Mouse (Mus musculus): ENCODE measurements at regions not wholly inside any gene's neighbourhood (a gene's known extent, or its start where the extent isn't known, plus 50 kb on each side); places are given as distances from the start of the nearest gene placed in this dataset.
A peak's percentile ranks its signal among the peaks of the same experiment; 100 is the strongest.

DNA sequence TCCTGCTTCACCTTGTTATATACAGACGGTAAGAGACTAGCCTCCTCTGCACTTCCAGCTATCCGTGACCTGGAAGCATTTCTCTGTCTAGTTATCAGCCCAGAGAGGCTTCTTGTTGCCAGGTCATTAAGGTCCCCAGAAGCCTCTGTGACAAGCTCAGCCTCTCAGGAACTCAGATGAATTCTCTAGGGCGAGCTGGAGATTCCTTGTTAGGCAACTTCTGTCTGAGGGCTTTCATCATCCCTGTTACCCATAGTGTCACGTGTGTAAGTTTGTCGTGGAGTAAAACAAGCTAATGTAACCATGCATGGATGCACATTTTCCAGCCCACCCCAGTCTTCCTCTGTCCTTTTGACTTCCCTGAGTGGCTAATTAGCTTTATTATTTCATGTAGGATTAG lies 126.3 kb upstream of the Ednra start:
- no peak for DNase-seq (ENCODE audit: low spot score)

DNA sequence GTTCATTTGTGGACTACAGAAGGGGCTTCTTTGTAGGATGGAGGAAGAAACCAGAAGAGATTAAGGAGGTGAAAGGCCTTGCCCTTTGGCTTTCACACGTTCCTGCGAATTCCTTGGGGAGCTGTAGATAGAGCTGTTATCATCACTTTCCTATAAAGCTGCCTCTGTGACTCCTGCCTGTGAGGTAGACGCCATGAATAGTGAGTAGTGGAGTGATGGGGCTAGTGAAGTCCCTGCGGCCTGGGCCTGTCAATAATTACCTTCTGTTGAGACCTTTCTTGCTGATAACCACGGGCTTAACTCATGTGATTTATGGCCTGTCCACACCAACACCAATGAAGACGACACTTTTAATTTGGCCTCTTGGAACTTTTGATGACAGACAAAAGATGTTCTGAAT lies 146.0 kb upstream of the Ednra start:
- DNase-seq (ENCODE audit: low spot score) = no peak

DNA sequence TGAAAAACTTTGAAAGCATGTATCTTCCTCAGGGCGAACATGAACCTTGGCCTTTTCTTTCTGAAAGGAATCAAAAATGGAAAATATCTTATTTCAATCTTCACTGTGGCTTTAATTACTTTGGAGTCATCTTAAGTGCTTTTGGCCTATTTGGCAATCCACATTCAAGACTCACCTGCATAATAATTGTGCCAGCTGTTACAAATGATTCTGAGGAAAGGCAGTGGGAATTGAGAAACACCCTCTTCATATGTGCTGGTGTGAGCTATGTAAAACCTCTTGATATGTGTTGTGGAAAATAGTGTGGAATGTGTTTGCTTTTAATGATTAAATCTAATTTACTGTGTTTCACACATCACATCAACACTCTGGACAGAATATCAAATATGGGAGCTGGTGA lies 148.5 kb upstream of the Ednra start:
- no peak for DNase-seq (ENCODE audit: low spot score)

DNA sequence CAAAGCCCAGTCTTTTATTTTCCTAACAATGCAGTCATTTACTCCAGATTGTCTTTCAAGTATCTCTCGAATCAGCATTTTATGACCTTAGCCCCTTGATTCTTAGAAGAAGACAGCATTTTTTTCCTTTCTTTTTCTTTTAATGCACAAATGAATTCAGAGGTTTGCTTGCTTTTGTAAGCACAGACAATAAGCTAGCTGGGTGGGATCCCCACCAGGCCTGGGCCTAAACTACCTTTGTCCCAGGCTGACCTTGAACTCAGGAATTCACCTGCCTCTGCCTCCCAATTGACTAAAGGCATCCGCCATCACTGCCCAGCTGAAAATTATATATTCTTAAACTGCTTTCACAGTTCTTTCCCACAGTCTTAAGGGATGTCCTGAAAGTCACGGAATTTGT lies 195.5 kb upstream of the Ednra start:
- DNase-seq (ENCODE audit: low spot score) = no peak

DNA sequence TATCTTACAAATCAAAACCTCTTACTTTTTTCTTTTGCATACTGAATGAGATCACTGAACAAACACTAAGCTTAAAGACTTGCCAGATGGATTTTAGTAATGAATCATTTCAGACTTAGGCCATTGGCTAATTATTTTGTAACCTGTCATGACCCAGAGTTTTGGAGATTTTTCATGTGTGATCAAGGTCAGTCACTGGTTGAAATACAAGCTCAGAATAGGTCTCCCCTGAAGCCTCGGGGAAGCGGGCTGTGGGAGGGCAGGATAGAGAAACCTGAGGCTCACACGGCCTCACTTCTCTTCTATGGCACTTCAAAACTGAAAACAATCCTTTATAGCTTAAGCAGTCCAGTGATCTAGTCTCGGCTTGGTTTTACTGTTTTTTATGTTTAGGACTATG lies 197.6 kb upstream of the Ednra start:
- no peak for DNase-seq (ENCODE audit: low spot score)

DNA sequence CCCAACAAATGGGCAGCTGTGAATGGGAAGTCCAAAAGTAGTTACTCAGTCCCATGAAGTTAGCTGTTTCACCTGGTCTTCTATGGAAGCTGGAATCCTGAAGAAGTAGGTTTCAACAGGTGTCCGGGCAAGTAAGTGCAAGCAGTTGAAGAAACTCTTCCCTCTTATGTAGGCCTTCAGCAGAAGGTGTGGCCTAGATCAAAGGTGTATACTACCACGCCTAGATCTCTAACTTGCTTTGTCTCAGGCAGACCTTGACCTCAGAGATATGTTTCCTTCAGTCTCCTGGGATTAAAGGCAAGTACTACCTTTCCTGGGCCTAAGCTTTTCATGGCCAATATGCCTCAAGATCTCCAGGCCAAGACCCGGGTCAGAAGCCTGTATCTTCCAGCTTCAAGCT lies 223.4 kb upstream of the Ednra start:
- no peak for DNase-seq (ENCODE audit: low spot score)

DNA sequence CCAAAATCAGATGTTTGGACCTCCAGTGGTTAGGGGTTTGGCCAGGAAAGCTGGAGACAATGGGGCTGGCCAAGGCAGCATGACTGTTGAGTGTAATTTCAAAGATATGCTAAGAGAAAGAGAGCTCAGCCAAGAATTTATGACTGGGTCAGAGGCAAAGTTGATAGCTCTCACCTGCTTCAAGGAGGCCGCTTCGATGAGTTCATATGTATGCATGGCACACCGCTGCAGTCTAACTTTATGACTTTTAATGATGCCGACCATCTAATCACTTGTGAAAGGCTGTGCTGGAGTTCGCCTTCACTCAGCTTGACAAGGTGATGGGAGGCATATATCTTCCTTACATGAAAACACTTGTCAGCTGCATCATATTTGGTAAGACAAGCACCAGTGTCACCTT lies 225.4 kb upstream of the Ednra start:
- no peak for DNase-seq (ENCODE audit: low spot score)

DNA sequence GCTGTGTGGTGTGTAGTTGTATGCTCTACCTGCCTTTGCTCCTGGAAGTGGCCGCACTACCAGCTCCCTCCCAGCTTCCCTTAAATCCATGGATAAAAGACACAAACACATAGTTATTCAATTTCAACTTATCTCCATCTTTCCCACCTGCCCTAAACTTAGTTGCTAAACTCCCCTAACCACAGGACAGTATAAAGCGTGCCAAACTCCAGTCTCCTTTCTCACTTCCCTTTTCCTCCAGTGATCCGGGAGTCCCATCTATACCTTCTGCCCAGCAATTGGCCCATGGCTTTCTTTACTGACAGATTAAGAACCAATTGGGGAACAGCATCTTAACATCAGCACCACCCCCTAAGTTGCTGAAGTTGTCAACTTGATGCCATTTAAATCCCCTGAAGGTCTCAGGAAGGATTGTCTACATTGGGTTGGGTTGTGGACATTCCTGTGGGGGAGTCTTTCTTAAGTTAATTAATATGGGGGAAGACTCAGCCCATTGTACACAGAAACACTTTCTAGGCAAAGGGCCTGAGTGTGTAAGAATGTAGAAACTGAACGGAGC lies 234.6 kb upstream of the Ednra start:
- no peak for DNase-seq (ENCODE audit: low spot score)

DNA sequence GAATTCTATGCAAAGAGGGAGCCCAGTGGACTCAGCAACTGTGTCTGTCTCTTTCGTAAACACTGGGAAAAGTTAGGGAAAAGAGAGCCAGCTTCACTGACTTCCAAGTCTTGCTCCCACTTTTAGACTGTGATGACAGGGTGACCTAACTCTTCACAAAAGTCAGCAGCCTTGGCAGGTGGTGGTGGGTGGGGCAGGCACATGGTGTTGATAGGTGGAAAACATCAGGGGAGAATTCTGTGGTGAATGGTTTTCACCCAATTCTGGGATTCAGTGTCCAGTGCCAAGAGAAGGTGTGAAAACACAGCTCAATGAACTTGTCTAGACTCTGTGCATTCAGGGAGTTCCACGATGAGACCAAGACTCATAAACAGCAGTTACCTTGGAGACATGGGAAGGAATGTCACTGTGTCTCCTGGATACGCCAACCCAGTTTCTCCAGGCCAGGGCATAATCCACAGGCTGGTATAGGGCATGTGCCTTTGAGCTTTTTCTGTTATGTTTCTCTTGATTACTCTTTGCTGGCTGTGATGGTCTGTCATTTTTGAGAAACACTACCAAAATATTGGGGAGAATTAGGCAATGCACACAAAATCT lies 238.9 kb upstream of the Ednra start:
- DNase-seq (ENCODE audit: low spot score) = no peak

DNA sequence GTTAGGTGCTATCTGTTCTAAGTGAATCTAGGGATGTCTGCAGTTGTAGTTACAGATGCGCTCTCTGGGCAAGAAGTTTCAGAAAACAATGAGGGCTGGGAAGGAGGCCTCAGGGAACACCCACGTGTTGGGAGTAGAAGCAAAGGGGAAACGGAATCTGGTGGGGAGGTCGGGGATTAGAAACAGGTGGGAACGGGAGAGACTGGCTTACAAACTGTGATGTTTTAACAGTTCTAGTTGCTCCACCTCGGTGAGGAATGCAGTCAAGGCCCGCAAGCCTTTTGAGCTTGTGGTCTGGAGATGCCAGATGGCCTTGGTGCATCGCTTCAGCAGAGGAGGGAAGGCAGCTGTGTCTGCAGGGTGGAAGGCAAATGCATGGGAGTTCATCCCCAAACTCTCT lies 242.7 kb upstream of the Ttc29 start:
- DNase-seq (ENCODE audit: low spot score) = no peak

DNA sequence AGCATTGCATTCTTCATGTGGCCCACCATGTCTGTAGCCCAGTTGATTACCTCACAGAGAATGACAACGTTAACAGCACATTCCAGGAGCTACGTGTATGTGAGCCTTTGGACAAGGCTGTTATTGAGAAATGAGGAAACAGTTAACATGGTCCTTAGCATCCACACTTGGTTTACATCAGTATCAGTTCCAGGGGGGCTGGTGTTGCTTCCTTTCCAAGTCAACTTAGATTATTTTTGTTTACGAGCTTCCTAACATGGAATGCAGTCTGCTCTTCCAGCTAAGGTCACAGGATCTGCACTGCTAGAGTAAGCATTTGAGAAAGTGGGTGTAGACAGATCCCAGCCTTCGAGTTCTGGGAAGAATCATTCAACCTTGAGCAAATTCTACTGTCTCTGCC lies 239.4 kb upstream of the Ttc29 start:
- DNase-seq (ENCODE audit: low spot score) = no peak

DNA sequence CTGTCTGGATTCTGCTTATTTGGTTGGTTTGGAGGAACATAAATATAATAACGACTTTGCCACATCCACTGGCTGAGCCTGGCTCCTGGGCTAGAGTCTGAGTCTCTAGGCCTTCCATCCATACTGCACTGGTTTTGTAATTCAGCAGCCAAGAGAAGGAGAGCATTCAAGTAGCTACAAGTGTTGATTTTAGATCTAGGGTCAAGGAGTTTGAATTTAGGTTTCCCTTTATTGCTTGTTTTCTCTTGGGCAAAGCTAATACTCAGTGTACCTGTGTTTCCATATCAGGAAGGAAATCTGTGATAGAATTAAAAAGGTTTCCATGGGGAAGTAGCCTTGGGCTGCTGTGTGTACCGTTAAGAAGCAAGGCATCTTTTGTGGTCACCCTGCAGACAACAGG lies 234.0 kb upstream of the Ttc29 start:
- DNase-seq (ENCODE audit: low spot score) = no peak

DNA sequence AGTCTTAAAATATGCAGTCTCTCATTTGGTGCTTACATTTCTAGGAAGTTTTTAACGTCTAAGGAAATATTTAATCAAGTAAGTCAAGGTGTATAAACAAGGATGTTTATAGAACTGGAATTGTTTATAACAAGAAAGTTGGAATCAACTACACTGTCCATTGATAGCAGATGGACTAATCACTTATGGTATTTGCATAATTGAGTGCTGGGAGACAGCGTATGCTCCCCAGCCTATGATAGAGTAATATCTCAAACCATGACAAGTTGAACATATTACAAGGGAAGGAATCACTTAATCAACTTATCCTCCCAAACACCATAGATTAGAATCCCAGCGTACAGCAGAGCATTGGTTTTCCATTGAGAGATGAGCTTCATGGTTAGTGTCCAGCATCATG lies 232.4 kb upstream of the Ttc29 start:
- no peak for DNase-seq (ENCODE audit: low spot score)

DNA sequence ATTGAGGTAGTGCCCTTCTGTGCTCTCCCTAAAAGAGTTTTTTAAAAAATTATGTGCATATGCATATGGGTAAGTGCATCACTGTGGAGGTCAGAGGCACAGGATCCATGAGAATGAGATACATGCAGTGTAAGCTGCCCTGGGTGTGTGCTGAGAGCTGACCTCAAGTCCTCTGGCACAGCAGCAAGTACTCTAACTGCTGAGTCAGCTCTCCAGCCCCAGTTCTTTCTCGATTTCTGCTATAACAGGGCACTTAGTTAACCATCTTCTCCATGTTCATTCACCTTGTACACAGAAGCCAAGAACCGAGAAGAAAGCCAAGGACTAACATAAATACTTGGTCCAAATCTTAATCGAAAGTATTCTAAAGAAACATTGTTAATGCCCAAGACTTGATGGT lies 231.1 kb upstream of the Ttc29 start:
- DNase-seq (ENCODE audit: low spot score) = no peak

DNA sequence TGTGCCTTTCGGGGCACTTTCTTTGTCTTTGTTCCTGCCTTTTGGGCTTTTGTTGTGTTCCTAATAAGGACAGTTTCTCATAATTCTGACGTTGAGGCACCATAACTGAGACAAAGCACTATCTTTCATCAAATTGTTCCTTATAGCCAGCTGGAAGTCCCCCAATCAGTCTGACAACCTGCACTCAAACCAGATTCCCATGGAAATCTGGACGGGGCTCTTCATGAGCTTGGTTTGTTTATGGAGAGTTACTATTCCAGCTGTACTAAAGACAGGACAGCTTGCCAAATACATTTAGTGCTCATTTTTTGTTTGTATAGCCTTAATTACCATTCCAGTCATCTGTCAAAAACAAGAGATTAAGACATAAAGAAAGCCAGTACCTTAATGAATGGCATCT lies 229.6 kb upstream of the Ttc29 start:
- no peak for DNase-seq (ENCODE audit: low spot score)

DNA sequence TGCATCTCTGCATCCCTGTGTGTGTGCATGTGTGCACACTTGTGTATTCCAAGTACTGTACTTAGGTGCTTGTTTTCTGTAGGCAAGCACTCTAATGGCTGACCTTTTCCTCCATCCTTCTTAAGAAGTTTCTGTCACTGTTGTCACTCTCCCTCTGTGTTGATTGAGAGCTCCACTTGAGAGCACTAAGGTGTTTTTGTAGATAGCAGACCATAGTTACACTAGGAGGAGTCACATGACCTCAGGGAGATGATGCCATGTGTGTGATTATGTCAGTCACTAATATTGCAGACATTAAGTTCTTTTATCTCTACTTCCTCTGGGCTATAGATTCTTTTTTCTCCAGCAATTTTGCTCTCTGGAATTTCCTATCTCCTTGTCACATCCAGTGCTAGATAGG lies 225.9 kb upstream of the Ttc29 start:
- DNase-seq (ENCODE audit: low spot score) = no peak

DNA sequence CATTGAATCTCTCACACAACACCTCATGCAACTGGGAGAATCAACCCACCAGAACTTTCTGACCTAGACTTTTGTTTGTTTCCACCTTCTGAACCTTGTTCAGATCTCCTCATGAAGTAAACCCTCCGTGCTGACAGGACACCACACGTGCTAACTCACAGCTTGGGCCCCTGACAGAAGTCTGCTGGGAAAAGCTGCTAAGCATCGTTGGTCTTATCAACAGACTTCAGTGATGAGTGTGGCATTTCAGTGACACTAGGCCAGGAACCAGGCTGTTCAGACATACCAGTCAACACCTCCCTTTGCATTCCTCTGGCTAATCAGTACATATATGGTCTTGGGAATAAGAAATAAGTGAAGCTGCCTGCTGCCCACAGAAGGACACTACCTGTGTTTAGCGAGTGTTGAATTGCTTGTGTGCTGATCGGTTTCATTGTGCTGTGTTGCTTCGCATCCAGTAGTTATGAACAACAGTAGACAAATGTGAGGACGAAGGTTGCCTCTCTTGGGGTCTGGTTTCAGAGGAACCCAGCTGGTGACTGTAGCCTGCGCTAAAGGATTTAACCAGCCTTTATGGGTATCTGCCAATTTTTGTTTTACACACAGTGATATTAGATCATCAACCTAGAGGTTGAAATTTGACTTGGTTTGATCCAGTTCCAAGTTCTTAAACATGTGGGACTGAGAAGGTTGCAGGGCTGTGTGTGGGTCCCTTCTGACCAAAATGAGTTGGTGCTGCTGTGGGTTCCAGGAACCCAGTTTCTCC lies 224.6 kb upstream of the Ttc29 start:
- no peak for DNase-seq (ENCODE audit: low spot score)

DNA sequence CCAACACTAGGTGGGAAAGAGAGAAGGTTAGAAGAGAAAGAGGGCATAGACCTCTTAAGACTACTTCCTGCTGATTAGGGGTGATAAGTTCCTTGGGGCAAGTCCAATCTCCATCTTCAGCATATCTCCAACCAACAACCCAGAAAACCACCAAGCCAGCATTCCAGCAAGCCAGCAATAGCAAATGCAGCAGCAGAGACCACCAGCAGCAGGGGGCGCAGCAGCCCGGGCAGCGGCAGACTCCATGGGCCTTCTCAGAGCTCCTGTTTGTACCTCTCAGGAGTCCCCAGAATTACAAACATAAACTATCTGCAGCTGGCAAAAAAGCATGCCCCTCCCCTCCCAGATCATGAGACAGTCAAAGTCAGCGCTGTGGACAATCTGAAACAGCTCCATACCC lies 222.0 kb upstream of the Ttc29 start:
- DNase-seq (ENCODE audit: low spot score) = no peak

DNA sequence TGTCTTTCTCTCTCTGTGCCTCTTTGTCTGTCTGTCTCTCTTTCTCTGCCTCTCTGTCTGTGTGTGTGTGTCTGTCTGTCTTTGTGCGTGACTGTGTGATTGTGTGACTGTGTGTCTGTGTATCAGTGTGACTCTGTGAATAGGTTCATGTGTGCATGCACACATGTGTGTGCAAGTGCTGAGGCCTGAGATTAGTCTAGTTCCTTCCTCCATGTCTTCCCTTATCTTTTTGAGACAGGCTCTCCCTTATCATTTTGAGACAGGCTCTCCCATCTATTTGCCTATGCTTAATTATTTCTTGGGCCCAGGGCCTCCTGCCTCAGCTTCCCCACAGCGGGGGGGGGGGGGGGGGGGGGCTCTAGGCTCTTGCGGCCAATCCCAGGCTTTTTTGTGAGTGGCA lies 212.8 kb upstream of the Ttc29 start:
- DNase-seq (ENCODE audit: low spot score) = no peak

DNA sequence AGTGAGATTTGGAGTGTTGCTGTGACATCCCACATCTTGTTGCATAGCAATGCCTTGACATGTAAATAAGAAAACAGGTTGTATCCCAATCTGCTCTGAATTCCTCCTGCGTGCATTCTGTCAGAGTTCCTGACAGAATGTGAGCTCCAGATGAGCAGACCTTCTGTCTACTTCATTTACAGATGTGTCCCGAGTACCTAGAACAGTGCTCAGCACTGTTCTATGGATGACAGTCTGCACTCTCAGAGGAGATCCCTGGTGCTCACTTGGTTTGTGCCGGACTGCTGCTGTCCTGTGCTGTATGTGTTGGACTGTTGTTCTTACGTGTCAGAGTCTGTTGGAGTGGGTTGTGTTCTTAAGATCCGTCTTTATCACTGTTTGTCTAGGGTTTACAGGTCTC lies 211.4 kb upstream of the Ttc29 start:
- DNase-seq (ENCODE audit: low spot score) = no peak

DNA sequence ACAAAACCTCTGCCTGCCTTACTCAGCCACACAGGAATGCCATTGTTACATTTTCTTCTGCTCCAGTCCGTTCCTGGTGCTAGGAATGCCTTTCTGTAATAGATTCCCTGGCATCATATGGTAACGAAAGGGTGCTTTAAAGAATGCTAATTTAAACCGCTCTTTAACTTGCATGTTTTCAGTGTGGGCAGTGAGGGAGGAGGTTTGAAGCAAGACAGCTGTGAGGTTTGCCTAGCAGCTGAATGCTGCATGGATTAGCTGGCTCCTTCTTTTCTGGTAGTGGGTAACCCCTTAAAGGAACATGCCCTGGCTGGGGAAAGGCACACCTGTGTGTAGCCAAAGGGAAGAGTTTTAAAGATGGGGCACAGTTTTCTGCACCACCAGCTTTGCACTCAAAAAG lies 211.0 kb upstream of the Ttc29 start:
- DNase-seq (ENCODE audit: low spot score) = no peak

DNA sequence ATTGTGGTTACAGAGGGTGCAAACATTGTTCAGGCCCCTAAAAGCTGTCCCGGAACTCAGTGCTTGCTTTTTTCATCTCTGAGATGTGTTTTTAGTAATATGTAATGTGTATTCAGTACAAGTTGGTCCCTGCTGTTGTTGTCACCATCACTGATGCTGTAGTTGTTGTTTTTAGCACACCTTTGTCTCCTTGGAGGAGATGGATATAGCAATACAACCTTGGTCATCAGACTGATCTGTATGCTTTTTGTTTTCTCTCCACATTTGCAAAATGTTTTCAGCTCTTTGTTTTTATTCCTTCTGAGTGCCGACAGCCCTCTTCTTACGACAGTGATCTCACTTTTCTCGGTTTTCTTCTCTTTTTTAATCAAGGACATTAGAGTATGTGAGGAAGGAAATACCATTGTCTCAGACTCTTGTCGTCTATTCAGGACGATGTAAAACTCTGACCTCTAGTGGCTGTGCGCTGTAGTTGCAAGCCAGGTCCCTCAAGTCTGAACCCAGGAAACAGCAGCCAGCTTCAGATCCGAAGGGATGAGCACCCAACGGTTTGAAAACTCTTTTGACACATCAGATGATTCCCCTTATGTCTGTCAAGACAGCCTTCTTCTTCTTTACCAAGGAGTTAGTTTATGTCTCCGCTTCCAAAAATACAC lies 209.1 kb upstream of the Ttc29 start:
- peak; percentile 50 for DNase-seq (ENCODE audit: low spot score)

DNA sequence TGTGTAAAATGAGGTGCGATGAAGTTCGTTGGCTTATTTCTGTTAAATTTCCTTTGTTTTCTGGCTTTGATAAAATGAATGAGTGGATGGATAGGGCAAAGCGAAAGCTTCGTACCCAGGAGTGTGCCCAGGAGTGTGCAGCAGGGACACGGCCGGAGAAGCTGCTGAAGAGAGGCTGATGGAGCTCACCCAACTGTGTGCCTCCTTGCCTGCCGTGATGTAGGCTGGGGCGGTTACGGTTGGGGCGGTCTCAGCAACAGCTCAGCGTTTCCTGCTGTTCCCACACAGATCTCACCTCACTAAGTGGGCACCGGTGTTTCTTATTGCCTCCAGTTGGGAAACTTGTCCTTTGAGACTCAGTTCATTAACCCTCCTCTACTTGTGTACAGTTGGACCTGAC lies 208.2 kb upstream of the Ttc29 start:
- no peak for DNase-seq (ENCODE audit: low spot score)
